Mouse (Mus musculus) bone marrow macrophage, adult 2 months (primary cell): Measurements from ENCODE around the gene 5830411N06Rik.

Experiments
- CTCF ChIP-seq: IDR thresholded peaks from 2 replicates; pipeline ENCODE4 v1.5.1; 2012; ENCODE audit warnings: low read depth, mild to moderate bottlenecking, low read length, moderate library complexity
- POLR2A ChIP-seq: IDR thresholded peaks from 2 replicates; pipeline ENCODE4 v1.6.1; 2012; ENCODE audit warnings: mild to moderate bottlenecking, low read depth, low read length, borderline replicate concordance

GRCm38 (mm10) chr7:140296876-140297275 lies 49.8 kb downstream of the 5830411N06Rik start:
- TF ChIP-seq POLR2A (no peak), CTCF (no peak)
